Mouse (Mus musculus) limb, embryonic 15.5 days (tissue): ENCODE measurements around the gene Hdac5. TPM values are rescaled to one million over a fixed set of nuclear protein-coding genes. Genes with fewer than 3 reads are reported as not detected.
A peak's percentile ranks its signal among the peaks of the same experiment; 100 is the strongest.
"Not testable (repeated sequence)": the region's sequence is repeated elsewhere in the genome, so short reads cannot be mapped to it uniquely, and the experiment has no call there.

ENCODE experiments used
- ATAC-seq: fragments of 200-750 bp; cut with Nextera tagmentation; 2 replicates; pipeline ENCODE4 v1.8.0; 2017; ENCODE audit warnings: low read depth, moderate TSS enrichment; ENCODE audit not compliant: insufficient number of reproducible peaks, low FRiP score, low TSS enrichment
- H3K27ac ChIP-seq: fragments of 300-500 bp; sonication (generic); 2 replicates; pipeline ENCODE4 v1.5.1; 2015; ENCODE audit warnings: moderate library complexity, mild to moderate bottlenecking, inconsistent platforms
- H3K27me3 ChIP-seq: fragments of 300-500 bp; sonication (generic); 2 replicates; pipeline ENCODE4 v1.6.1; 2015; ENCODE audit warnings: inconsistent platforms
- H3K36me3 ChIP-seq: fragments of 300-500 bp; sonication (generic); 2 replicates; pipeline ENCODE4 v1.6.1; 2015; ENCODE audit warnings: inconsistent platforms
- H3K4me1 ChIP-seq: fragments of 300-500 bp; sonication (generic); 2 replicates; pipeline ENCODE4 v1.6.1; 2015; ENCODE audit warnings: inconsistent platforms
- H3K4me2 ChIP-seq: fragments of 300-500 bp; sonication (generic); 2 replicates; pipeline ENCODE4 v1.6.1; 2015; ENCODE audit warnings: mild to moderate bottlenecking, inconsistent platforms
- H3K4me3 ChIP-seq: fragments of 300-500 bp; sonication (generic); 2 replicates; pipeline ENCODE4 v1.5.1; 2015; ENCODE audit warnings: mild to moderate bottlenecking, inconsistent platforms
- H3K9ac ChIP-seq: fragments of 300-500 bp; sonication (generic); 2 replicates; pipeline ENCODE4 v1.6.1; 2015; ENCODE audit warnings: inconsistent platforms
- H3K9me3 ChIP-seq: fragments of 300-500 bp; sonication (generic); 2 replicates; pipeline ENCODE4 v1.6.1; 2016; ENCODE audit warnings: inconsistent platforms
- WGBS: fragments of 180-500 bp; shearing (Covaris S2); methylation state at CpG from one replicate; pipeline ENCODE4 v1.1.7; 2015; 5-methylcytosine and 5-hydroxymethylcytosine counted together
- polyA plus RNA-seq: library from polyadenylated mRNA; unstranded; fragments of >200 nt; fragmentation: Nextera tagmentation; extraction: Ambion mirVana; gene quantifications from 2 replicates; pipeline ENCODE4 v1.2.1, GENCODE M21; 2015

Gene Hdac5
- polyA plus RNA-seq, 1 experiment from 2014 or later, result 96.7 TPM

GRCm38 (mm10) chr11:102159781-102160180 lies 70.2 kb downstream of the Hdac5 start:
- Histone ChIP-seq H3K9ac (no peak overlapping the region), H3K36me3 (peaks cover 36% of the 10 kb centered on the region), H3K4me3 (no peak overlapping the region), H3K9me3 (no peaks in the 10 kb centered on the region), H3K27me3 (no peaks in the 10 kb centered on the region), H3K4me2 (no peak overlapping the region), H3K4me1 (peaks cover 5% of the 10 kb centered on the region; the same call in 1 of the 2 replicates), H3K27ac (no peak overlapping the region)
- no peak for ATAC-seq
- 66% methylated on average over 5 of the region's 5 CpGs for WGBS

GRCm38 (mm10) chr11:102158024-102158423 lies 71.9 kb downstream of the Hdac5 start:
- not testable (repeated sequence) for H3K9me3 ChIP-seq, H3K4me1 ChIP-seq, H3K4me3 ChIP-seq, H3K27me3 ChIP-seq, H3K27ac ChIP-seq, H3K9ac ChIP-seq, ATAC-seq, H3K4me2 ChIP-seq
- peaks cover 36% of the 10 kb centered on the region for H3K36me3 ChIP-seq
- WGBS, result 80% methylated on average over 2 of the region's 2 CpGs

GRCm38 (mm10) chr11:102156786-102157089 lies 73.2 kb downstream of the Hdac5 start:
- Histone ChIP-seq H3K4me3 (no peak overlapping the region), H3K4me2 (peak overlapping the region; percentile 62; the same call in 1 of the 2 replicates)

GRCm38 (mm10) chr11:102156039-102156785 lies 73.8 kb downstream of the Hdac5 start, which contains the start of gene Tmem101:
TSS of gene Tmem101 (minus strand) at chr11:102156404.
- Histone ChIP-seq H3K9ac (peak within 1 kb of the TSS; percentile 58), H3K4me2 (peak within 1 kb of the TSS; percentile 62), H3K4me3 (peak within 1 kb of the TSS; percentile 73), H3K9me3 (no peaks in the 10 kb centered on the region), H3K27ac (peak within 1 kb of the TSS; percentile 85), H3K36me3 (peaks cover 32% of the 10 kb centered on the region), H3K27me3 (no peaks in the 10 kb centered on the region), H3K4me1 (peaks cover 9% of the 10 kb centered on the region; the same call in 1 of the 2 replicates)
- ATAC-seq, result peak; percentile 83
- WGBS, result under 1% methylated on average over 37 of the region's 37 CpGs

More at GRCm38 (mm10) chr11:102156786-102157089, 73.2 kb downstream of the Hdac5 start:
- H3K27me3 ChIP-seq, result no peaks in the 10 kb centered on the region
- no peak for ATAC-seq
- no peaks in the 10 kb centered on the region for H3K9me3 ChIP-seq
- no peak overlapping the region for H3K9ac ChIP-seq
- peaks cover 37% of the 10 kb centered on the region for H3K36me3 ChIP-seq
- H3K27ac ChIP-seq, result no peak overlapping the region
- WGBS, result 10% methylated on average over 1 of the region's 1 CpGs
- H3K4me1 ChIP-seq, result peaks cover 9% of the 10 kb centered on the region; the same call in 1 of the 2 replicates

- Histone ChIP-seq H3K36me3 (0 out of 2 replicates have a peak, but pooled peaks cover 3% of the 10 kb centered on the region), H3K4me1 (peaks cover 27% of the 10 kb centered on the region), H3K9ac (no peak overlapping the region), H3K4me3 (no peak overlapping the region), H3K4me2 (peak overlapping the region; percentile 25), H3K9me3 (no peaks in the 10 kb centered on the region), H3K27ac (no peak overlapping the region), H3K27me3 (peaks cover 77% of the 10 kb centered on the region)
- ATAC-seq, result no peak
- 12% methylated on average over 34 of the region's 34 CpGs for WGBS
Measured at GRCm38 (mm10) chr11:102147213-102147989, 82.6 kb downstream of the Hdac5 start.

- Histone ChIP-seq H3K4me1 (peaks cover 27% of the 10 kb centered on the region), H3K4me2 (no peak overlapping the region), H3K27ac (no peak overlapping the region), H3K9ac (no peak overlapping the region), H3K36me3 (no peaks in the 10 kb centered on the region), H3K27me3 (peaks cover 78% of the 10 kb centered on the region), H3K9me3 (no peaks in the 10 kb centered on the region), H3K4me3 (no peak overlapping the region; the same call in 1 of the 2 replicates)
- WGBS, result 10% methylated on average over 17 of the region's 17 CpGs
- no peak for ATAC-seq
Measured at GRCm38 (mm10) chr11:102146531-102146930, 83.4 kb downstream of the Hdac5 start.

GRCm38 (mm10) chr11:102146005-102146404 lies 84.0 kb downstream of the Hdac5 start:
- H3K27me3 ChIP-seq, result peaks cover 78% of the 10 kb centered on the region
- H3K9me3 ChIP-seq, result no peaks in the 10 kb centered on the region
- H3K4me2 ChIP-seq, result peak overlapping the region; percentile 50
- 6% methylated on average over 16 of the region's 16 CpGs for WGBS
- H3K36me3 ChIP-seq, result no peaks in the 10 kb centered on the region
- H3K9ac ChIP-seq, result no peak overlapping the region
- no peak for ATAC-seq
- H3K4me3 ChIP-seq, result peak overlapping the region; percentile 32
- H3K27ac ChIP-seq, result no peak overlapping the region
- peaks cover 27% of the 10 kb centered on the region for H3K4me1 ChIP-seq

- peak within 1 kb of the TSS; percentile 50 for H3K4me2 ChIP-seq
- no peak within 1 kb of the TSS for H3K9ac ChIP-seq
- peak; percentile 15; the same call in 1 of the 2 replicates for ATAC-seq
- peaks cover 27% of the 10 kb centered on the region for H3K4me1 ChIP-seq
- H3K4me3 ChIP-seq, result peak within 1 kb of the TSS; percentile 32
- H3K27ac ChIP-seq, result no peak within 1 kb of the TSS
- WGBS, result under 1% methylated on average over 47 of the region's 50 CpGs
- H3K27me3 ChIP-seq, result peaks cover 77% of the 10 kb centered on the region
- no peaks in the 10 kb centered on the region for H3K36me3 ChIP-seq
- H3K9me3 ChIP-seq, result no peaks in the 10 kb centered on the region
Measured at GRCm38 (mm10) chr11:102145471-102146001, 84.4 kb downstream of the Hdac5 start, which contains the start of gene Nags. TSS of gene Nags (plus strand) at chr11:102145513.

GRCm38 (mm10) chr11:102144957-102145470 lies 85.0 kb downstream of the Hdac5 start:
- H3K27me3 ChIP-seq, result peaks cover 75% of the 10 kb centered on the region
- WGBS, result 21% methylated on average over 13 of the region's 13 CpGs
- no peak overlapping the region for H3K9ac ChIP-seq
- H3K4me2 ChIP-seq, result peak overlapping the region; percentile 50
- no peak overlapping the region for H3K27ac ChIP-seq
- no peaks in the 10 kb centered on the region for H3K9me3 ChIP-seq
- H3K4me1 ChIP-seq, result peaks cover 27% of the 10 kb centered on the region
- no peak for ATAC-seq
- H3K4me3 ChIP-seq, result peak overlapping the region; percentile 32
- H3K36me3 ChIP-seq, result no peaks in the 10 kb centered on the region
